Mouse (Mus musculus) cerebellum, adult 18-20 months (tissue): ENCODE measurements around the gene Ctf1.

Experiments used
- DNase-seq, 2 experiments: peaks; one replicate each; pipeline ENCODE4 v3.0.0; 2021

The Ctf1 gene

GRCm38 (mm10) chr7:127745251-127745651, 32.7 kb downstream of the Ctf1 start:
- DNase-seq = peak; percentile 89 to 98

- DNase-seq = peak; percentile 94 to 100
Measured at GRCm38 (mm10) chr7:127745652-127746493, 33.3 kb downstream of the Ctf1 start.

DNA sequence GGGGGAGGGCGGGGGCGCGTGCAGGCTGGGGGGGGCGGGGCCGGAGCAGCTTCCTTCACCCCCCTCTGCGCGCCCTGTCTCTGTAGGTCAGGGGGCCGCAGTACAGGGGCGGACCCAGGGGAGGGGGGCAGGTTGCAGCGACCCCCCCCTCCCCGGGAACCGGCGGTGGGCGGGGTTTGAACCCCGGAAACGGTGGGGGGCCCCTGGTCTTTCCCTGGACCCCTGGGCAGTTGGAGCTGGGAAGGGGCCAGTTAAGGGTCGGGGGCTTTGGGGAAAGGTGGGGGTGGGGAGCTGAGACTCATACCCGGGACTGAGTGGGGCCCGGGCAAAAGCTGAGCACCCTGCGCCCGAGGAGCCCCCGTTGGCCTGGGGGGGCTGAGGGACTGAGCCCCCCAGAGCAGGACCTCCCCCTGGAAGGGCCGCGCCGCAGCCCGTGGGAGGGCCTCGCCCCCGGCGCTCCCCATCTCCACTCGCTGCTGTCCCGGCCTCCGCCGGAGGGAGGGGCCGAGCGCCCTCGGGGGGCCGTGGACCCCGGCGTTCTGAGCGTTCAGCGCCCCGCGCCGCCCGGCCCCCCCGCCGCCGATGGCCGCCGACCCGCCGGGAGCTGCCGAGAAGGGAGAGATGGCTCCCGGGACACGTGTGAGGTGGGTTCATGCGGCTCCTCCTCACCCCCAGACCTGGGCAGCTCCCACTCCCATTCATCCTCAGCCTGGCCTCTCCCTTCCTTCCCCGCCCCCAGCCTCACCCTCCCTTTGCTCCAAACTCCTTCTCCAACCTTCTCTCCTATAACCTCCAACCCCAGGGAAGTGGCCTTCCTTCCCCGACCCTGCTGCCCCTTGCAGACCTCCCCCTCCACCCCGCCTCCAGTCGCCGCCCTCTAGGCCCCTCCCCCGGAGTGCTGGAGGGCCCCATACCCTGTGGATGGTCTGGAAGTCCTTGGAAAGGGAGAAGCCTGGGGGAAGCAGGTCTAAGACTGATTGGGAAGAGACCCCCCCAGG, 34.3 kb downstream of the Ctf1 start:
- peak; percentile 46 to 67 for DNase-seq

DNA sequence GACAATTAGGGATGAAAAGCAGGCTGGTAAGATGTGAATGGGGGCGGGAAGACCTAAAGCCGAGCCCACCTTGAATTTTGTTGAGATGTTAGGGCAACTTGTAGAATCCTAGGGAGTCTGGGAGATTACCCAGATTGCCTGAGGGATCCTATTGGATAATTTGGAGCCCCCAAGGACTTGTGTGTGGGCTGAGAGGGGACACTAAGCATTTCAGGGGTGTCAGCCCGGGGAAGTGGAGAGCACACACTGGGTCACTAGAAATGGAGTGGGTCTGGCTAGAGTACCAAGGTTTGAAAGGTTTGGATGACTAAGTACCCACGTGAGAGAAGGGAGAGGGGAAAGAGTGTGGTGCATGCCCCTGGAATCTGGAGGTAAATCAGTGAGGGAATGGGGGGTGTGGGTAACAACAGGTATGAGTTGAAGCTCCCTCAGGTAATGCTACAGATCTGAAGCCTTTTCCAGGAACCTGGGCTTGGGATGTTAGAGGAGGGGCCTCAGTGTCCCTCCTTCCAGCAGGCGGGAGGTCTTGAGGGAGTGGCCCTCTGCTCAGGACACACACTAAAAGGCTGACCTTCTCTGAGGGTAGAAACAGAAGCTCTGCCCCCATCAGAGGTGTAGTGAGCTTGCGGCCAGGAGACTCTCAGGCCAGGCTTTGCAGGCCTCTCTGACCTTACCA, 35.2 kb downstream of the Ctf1 start:
- DNase-seq = no peak

DNA sequence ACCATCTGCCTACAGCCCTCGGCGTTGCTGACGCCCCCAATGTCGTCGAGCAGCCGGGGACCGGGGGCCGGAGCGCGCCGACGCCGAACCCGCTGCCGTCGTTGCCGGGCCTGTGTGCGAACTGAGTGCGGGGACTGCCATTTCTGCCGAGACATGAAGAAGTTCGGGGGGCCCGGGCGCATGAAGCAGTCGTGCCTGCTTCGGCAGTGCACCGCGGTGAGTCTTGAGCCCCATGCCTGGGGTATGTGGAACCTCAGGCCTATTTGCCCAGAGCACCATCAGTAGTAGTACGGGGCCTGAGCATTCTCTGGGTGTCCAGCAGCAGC, 35.7 kb downstream of the Ctf1 start:
- DNase-seq = no peak

DNA sequence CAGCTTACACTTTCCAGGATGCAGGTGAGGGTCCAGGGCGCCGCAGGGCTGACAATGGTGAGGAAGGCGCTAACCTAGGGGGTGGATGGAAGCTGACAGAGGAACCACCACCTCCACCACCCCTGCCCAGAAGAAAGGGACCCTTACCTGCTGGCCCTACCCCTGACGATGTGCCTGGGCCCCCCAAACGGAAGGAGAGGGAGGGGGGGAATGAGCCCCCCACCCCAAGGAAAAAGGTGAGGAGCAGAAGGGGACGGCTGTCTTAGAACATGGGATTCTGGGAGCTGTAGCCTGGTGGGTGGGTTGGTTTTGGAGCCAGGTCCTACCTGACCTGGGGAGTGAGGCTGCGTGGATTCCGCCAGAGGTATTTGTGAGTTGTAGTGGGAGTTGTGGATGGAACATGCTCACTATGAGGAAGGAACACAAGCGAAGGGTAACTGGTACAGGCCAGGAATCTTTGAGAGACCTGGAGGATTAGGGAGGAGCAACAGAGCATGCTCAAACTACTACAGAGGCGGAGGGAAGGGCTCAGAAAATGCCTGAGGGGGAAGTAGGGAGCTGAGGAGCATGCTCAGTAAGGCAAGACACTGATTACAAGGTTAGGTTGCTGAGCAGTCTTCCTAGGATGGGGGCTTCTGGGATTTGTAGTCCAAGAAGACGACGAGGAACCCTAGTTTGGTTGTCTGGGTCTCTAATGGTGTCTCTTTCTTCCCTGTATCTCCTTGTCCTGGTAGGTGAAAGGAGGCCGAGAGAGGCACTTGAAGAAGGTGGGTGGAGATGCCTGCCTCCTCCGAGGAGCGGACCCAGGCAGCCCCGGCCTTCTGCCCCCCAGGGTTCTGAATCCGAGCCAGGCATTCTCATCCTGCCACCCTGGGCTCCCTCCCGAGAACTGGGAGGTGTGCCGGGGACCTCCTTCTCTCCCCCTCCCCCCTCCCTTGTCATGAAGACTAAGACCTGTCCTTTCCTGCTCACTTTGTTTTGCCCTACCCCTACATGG, 37.9 kb downstream of the Ctf1 start:
- DNase-seq = peak in 1 of 2 experiments; percentile 70

DNA sequence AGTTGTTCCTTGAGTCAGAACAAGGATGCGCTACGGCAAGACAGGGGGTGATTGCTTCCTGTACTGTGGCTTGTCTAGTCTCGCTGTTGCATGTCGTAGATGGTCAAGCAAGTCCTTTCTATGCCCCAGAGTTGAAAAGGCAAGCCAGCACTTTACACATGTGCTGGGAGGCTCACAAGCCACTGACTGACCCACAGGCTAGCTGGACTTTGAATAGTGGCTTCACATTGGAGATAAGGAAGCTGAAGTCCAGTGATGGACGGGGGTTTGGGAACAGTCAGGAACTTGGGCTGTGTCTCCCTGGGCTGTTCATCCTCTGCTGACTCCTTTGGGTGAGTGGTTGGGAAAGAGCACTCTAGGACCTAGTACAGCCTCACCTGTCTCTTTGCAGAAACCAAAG, 39.1 kb downstream of the Ctf1 start:
- DNase-seq = no peak

DNA sequence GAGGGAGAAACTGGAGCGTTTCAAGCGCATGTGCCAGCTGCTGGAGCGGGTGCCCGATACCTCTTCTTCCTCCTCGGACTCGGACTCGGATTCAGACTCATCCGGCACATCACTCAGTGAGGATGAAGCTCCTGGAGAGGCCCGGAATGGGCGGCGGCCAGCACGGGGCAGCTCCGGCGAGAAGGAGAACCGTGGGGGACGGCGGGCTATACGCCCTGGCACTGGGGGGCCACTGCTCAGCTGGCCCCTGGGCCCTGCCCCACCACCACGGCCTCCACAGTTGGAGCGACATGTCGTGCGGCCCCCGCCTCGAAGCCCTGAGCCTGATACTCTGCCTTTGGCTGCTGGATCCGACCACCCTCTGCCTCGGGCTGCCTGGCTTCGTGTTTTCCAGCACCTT, 39.5 kb downstream of the Ctf1 start:
- DNase-seq = no peak

DNA sequence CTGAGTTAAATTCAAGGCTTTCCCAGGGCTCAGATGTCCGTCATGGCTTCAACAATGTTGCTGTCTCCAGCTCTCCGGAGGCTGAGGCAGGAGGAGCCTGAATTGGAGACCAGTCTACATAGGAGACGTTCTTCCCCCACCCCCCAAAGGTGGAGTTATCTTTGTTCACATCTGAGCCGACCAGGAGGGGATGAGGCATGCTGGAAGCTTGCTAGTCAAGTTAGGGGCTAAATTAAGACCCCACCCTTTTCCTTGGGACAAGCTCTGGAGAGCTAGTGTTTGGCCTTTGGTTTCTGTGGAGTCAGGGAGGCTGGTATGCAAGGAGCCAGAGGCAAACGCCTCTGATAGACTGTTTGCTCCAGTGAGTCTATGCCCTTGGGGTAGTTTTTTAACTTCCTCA, 40.6 kb downstream of the Ctf1 start:
- DNase-seq = no peak

DNA sequence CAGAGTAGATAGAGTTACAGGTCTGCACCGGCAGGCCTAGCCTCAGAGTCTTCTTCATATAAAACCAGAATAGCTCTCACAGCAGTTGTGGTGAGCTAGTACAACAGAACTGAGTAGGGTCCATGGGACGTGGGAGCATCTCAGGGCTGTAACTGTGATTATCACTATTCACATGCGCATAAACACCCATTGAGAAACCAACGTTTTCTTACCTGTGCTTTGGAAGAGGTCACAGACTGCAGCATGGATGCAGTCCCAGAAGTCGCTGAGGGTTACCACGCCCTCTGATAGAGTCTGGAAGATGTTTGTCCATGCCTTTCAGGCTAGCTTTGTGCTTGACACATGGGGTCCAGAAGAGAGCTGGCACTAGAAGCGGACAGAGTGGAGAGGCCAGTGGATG, 41.2 kb downstream of the Ctf1 start:
- no peak for DNase-seq

DNA sequence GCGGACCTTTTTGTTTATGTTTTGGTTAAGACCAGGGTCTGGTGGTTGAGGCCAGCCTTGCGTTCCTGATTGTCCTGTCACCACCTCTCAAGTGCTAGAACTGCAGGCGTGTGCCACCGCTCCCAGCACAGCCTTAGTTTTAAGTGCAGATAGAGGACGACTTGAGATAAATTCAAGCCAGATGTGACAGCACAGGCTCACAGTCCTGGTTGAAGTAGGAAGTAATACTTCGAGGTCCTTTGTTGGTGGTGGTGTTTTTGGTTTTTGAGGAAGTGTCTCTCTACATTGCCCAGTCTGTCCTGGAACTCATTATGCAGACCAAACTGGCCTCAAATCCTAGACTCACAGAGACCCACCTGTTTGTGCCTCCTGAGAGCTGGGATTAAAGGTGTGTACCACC, 47.2 kb downstream of the Ctf1 start:
- DNase-seq = no peak

DNA sequence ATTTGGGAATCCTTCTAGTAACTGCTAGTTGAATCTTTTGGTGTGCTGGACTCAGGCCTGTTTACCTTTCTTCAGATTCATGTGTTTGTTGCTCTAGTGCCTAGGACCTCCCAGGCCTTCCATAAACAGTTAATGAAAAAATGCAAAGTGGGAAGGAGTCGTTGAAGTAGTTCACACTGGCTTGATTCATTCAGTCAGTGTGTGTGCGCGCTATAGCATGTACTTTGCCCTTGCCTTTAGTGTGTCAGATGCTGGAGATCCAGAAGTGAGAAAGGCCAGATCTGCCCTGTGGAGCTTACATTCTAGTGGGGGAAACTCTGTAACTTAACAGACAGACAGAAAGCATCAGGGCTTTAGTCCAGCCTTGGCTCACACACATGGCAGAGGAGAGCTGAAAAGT, 47.9 kb downstream of the Ctf1 start:
- DNase-seq = no peak

DNA sequence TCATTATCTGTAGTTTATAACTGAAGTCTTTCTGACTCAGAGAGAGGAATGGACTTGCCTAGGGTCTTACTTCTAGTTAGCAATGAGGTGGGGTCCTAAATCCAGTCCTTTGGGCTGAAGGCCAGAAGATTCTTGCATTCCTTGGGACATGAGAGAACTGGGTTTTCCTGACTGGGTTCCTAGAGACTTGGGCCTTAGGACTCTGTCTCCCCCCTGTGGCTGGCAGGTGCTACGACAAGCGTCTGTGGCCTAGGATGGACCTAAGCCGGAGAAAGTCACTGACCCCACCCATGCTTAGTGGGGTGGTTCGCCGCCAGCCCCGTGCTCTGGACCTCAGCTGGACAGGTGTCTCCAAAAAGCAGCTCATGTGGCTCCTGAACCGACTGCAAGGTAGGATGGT, 48.5 kb downstream of the Ctf1 start:
- DNase-seq = peak; percentile 75 to 82

- no peak for DNase-seq
Measured at GRCm38 (mm10) chr7:127763642-127764041, 51.1 kb downstream of the Ctf1 start.

- DNase-seq = no peak
Measured at GRCm38 (mm10) chr7:127765756-127766155, 53.2 kb downstream of the Ctf1 start.

GRCm38 (mm10) chr7:127766851-127767609, 54.5 kb downstream of the Ctf1 start:
- DNase-seq = no peak
